Mouse (Mus musculus) kidney, adult 2 months (tissue): Measurements from ENCODE around the gene Nsun2. TPM values are rescaled to one million over a fixed set of nuclear protein-coding genes. Genes with fewer than 3 reads are reported as not detected.

ENCODE experiments used
- DNase-seq: peaks from one replicate; pipeline ENCODE4 v3.0.0; 2021
- H3K27ac ChIP-seq: fragments of 200-500 bp; 2 replicates; pipeline ENCODE4 v1.5.1; 2012; ENCODE audit warnings: low read depth, low read length, control low read depth, inconsistent platforms; ENCODE audit not compliant: insufficient read depth
- H3K27me3 ChIP-seq: fragments of 200-500 bp; replicated peaks from 2 replicates; pipeline ENCODE4 v1.6.1; 2012; ENCODE audit warnings: mild to moderate bottlenecking, moderate library complexity, low read length, inconsistent platforms; ENCODE audit not compliant: control insufficient read depth, insufficient read depth
- H3K36me3 ChIP-seq: fragments of 200-500 bp; 2 replicates; pipeline ENCODE4 v1.6.1; 2012; ENCODE audit warnings: mild to moderate bottlenecking, moderate library complexity, low read length, inconsistent platforms; ENCODE audit not compliant: control insufficient read depth, insufficient read depth
- H3K4me1 ChIP-seq: fragments of 200-500 bp; 2 replicates; pipeline ENCODE4 v1.6.1; 2011; ENCODE audit warnings: low read length; ENCODE audit not compliant: control insufficient read depth, insufficient read depth
- H3K4me3 ChIP-seq: fragments of 200-500 bp; 2 replicates; pipeline ENCODE4 v1.5.1; 2011; ENCODE audit warnings: mild to moderate bottlenecking, low read depth, low read length, control low read depth; ENCODE audit not compliant: insufficient read depth
- CTCF ChIP-seq: fragments of 200-500 bp; conservative IDR thresholded peaks from 2 replicates; pipeline ENCODE4 v1.5.1; 2011; ENCODE audit warnings: low read depth, mild to moderate bottlenecking, control low read depth, low read length, moderate library complexity, mixed read lengths; ENCODE audit not compliant: insufficient read depth, insufficient read length
- POLR2A ChIP-seq: fragments of 200-500 bp; IDR thresholded peaks from one replicate; pipeline ENCODE4 v1.6.1; 2011; ENCODE audit warnings: low read depth, low read length, control low read depth
- WGBS: fragments of 180-500 bp; shearing (Covaris S2); methylation state at CpG from one replicate; pipeline ENCODE4 v1.1.7; 2018; 5-methylcytosine and 5-hydroxymethylcytosine counted together
- polyA plus RNA-seq: library from polyadenylated mRNA; depleted of rRNA; stranded (reverse); fragments of >200 nt; gene quantifications from 2 replicates; pipeline ENCODE4 v1.2.3, GENCODE M21; 2012

The Nsun2 gene
- polyA plus RNA-seq, 1 experiment = 47.9 TPM

DNA sequence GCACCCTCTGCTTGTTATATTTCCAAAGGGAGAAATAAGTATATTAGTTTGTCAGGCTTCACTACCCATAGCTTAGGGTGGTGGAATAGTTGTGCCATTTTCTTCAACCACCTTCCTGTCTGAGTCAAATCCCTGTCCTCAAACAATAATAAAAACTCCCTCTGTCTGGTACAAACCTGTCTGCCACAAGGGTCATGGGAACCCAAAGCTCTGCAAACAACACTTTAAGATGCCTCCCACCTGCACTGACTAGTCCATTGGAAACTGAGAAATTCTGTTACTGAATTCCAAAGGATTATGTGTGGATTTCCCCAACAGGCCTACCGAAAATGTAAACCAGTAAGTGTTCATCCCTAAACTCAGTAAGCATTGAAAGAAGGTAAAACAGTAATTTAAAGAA, 71.1 kb downstream of the Nsun2 start:
- TF ChIP-seq POLR2A (no peak), CTCF (no peak)
- H3K27ac ChIP-seq = no peak overlapping the region
- H3K4me3 ChIP-seq = no peak overlapping the region
- DNase-seq = no peak
- H3K36me3 ChIP-seq = no peaks in the 10 kb centered on the region
- no peaks in the 10 kb centered on the region for H3K4me1 ChIP-seq
- no peaks in the 10 kb centered on the region for H3K27me3 ChIP-seq
- 51% methylated on average over 1 of the region's 1 CpGs for WGBS

DNA sequence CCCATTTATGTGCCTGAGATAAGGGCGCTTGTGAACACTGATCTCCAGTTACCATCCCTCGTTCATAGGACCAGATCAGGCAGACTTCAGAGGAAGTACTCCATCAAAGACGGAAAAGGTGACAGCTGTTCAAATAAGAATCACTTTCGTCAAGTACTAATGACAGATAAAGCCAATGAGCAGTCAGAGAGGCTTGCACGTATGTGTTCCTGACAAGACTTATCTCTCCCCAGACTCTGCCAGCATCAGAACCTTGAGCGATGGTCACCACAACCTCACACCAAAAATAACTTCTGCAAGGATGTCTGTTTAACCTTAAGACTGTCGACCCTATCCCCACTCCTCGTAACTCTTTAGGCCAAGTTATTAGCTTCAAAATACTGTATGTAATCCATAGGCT, 75.2 kb downstream of the Nsun2 start:
- TF ChIP-seq POLR2A (no peak), CTCF (no peak)
- WGBS = 85% methylated on average over 8 of the region's 8 CpGs
- DNase-seq = no peak
- H3K4me1 ChIP-seq = no peaks in the 10 kb centered on the region; the same call in 1 of the 2 replicates
- no peaks in the 10 kb centered on the region for H3K27me3 ChIP-seq
- no peaks in the 10 kb centered on the region for H3K36me3 ChIP-seq
- no peak overlapping the region for H3K27ac ChIP-seq
- no peak overlapping the region for H3K4me3 ChIP-seq

DNA sequence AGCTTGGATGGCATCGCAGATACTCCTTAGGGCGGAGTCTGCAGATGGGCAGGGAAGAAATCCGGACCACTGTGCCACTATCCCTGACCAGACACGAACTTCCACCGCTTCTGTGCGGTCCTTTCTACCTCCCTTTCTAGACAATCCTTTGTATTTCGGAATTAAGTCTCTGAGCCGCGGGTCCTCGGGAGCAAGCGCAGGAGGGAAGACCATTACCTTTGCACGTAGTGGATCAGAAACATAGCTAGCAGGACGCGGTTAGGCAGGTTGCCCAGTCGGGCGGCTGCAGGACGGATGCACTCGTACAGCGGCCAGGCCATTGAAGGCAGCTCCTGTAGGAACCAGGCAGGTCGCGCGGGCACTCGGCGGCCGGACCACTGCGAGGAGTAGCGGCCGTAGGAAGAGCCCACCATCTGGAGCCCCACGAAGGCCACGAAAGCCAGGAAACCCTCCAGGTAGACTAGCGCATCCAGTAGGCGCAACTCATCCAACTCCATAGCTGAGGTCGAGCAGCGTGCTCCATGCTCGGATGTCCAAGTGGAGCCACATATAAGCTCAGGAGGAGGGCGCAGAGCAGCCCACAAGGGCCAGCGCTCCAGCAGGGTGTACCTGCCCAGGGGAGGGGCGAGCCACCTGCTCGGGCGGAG, 77.3 kb downstream of the Nsun2 start:
- Histone ChIP-seq H3K27me3 (no peaks in the 10 kb centered on the region), H3K4me1 (no peaks in the 10 kb centered on the region; the same call in 1 of the 2 replicates), H3K36me3 (no peaks in the 10 kb centered on the region; the same call in none of the 2 replicates), H3K4me3 (peak overlapping the region; percentile 76), H3K27ac (no peak overlapping the region)
- no peak for TF ChIP-seq POLR2A
- no peak for TF ChIP-seq CTCF
- peak; percentile 63 for DNase-seq
- WGBS = under 1% methylated on average over 40 of the region's 40 CpGs

DNA sequence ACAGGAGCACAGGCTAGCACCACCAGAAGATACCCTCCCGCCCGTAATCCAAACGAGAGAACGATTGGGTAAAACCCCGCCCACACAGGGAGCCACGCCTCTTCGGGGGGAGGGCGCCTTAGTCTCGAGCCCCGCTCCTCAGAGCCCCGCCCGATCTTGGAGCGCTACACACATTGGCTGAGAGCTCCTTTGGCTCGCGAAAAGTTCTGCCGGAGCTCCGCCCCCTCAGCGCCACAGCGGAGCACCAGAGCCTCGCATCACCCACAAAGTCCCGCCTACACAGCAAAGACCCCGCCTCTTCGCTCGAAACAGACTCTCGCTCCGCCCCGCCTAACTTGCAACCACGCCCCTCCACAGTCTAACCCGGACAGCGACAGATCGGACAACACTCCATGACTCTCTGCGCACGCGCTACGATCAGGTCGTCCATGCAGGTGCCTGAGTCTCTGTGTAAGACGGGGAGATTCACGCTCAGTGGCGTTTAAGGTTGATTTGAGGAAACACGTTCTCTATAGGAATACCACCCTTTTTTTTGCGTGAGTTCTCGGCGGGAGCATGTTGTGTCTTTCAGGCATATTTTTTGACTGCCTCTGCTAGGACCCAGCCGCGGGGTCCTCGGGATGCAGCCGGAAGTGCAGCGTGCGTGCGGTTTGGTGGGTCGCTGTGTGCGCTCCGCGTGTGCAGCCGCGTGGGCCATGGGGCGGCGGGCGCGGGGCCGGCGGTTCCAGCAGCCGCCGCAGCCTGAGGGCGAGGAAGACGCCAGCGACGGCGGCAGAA, 78.0 kb downstream of the Nsun2 start, which contains the start of gene Srd5a1:
Srd5a1 (minus strand) TSS at position 45 of the 777 bp plus-strand sequence.
- Histone ChIP-seq H3K27me3 (no peaks in the 10 kb centered on the region), H3K27ac (peak within 1 kb of the TSS; percentile 97), H3K36me3 (no peaks in the 10 kb centered on the region; the same call in none of the 2 replicates), H3K4me1 (no peaks in the 10 kb centered on the region; the same call in 1 of the 2 replicates), H3K4me3 (peak within 1 kb of the TSS; percentile 76)
- peak; percentile 100 for DNase-seq
- no peak for TF ChIP-seq POLR2A
- no peak for TF ChIP-seq CTCF
- under 1% methylated on average over 69 of the region's 69 CpGs for WGBS

DNA sequence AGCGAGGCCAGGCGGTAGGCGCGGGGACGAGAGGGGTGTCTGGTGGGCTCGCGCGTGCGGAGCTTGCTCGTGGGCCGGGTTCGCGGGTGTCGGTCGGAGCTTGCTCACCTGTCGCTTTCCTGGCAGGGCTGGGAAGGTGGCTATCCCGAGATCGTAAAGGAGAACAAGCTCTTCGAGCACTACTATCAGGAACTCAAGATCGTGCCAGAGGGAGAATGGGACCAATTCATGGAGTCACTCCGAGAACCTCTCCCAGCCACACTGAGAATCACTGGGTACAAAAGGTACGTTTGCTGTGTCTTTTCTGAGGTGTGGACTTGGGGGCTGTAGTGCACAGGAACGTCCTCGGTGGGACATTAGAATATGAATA, 78.6 kb downstream of the Nsun2 start:
- Histone ChIP-seq H3K27me3 (no peaks in the 10 kb centered on the region), H3K4me1 (no peaks in the 10 kb centered on the region; the same call in 1 of the 2 replicates), H3K4me3 (peak overlapping the region; percentile 71), H3K27ac (no peak overlapping the region), H3K36me3 (no peaks in the 10 kb centered on the region; the same call in none of the 2 replicates)
- WGBS = under 1% methylated on average over 24 of the region's 24 CpGs
- DNase-seq = no peak
- TF ChIP-seq POLR2A = no peak
- TF ChIP-seq CTCF = no peak

DNA sequence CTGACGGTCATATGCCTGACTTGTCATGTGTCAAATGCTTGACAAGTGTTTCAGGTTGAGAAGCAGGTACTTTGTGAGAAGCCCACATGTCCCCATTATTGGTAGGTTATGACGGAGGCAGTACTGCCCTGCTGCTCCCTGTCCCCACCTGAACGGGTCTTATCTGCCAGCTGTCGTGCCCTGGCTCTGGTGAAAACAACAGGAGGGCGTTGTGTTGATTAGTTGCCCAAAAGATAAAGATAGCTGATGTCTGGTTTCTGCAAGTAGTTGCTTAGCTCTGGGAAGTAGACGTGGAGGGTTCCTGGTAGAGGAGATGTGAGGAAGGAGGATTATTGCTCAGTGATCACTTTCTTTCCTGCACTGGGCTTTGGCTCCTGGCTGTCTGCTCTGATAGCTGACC, 83.2 kb downstream of the Nsun2 start:
- DNase-seq = no peak
- 91% methylated on average over 6 of the region's 6 CpGs for WGBS
- no peak overlapping the region for H3K4me3 ChIP-seq
- TF ChIP-seq CTCF = no peak
- TF ChIP-seq POLR2A = no peak
- H3K27ac ChIP-seq = no peak overlapping the region
- no peaks in the 10 kb centered on the region for H3K27me3 ChIP-seq
- peaks cover 3% of the 10 kb centered on the region for H3K36me3 ChIP-seq
- no peaks in the 10 kb centered on the region; the same call in 1 of the 2 replicates for H3K4me1 ChIP-seq

DNA sequence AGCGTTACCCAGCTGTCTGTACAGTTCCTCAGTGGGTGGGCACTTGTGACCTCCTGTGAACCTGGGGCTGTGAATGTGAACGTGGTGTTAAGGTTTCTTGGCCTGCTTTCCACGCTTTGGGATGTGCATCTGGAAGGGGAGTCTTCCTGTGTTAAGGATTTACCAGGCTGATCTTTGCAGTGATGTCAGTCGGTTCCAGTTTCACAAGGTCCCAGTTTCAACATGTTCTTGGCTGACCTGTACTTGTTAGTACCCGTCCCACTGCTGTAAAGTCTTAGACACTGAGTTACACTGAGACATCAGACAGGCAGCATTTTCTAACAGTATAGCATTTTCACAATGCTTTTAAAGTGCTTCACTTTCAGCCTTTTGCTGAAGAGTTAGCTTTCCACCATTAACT, 90.3 kb downstream of the Nsun2 start:
- 62% methylated on average over 5 of the region's 5 CpGs for WGBS
- H3K27me3 ChIP-seq = no peaks in the 10 kb centered on the region
- no peaks in the 10 kb centered on the region for H3K4me1 ChIP-seq
- H3K27ac ChIP-seq = no peak overlapping the region
- TF ChIP-seq CTCF = no peak
- no peak for DNase-seq
- no peak overlapping the region for H3K4me3 ChIP-seq
- H3K36me3 ChIP-seq = peaks cover 2% of the 10 kb centered on the region; the same call in 1 of the 2 replicates
